Mouse (Mus musculus): ENCODE measurements around the gene Fgf2. TPM values are rescaled to one million over a fixed set of nuclear protein-coding genes. Genes with fewer than 3 reads are reported as not detected.
A peak's percentile ranks its signal among the peaks of the same experiment; 100 is the strongest.

Gene Fgf2
- polyA plus RNA-seq, 1 experiment: 0.70 TPM

GRCm38 (mm10) chr3:37313371-37313770, 34.8 kb upstream of the Fgf2 start:
- no peak overlapping the region for H3K4me3 ChIP-seq (ENCODE audit: low read depth, low read length)
- WGBS: 31% methylated on average over 1 of the region's 1 CpGs
- TF ChIP-seq POLR2A (IDR thresholded peaks at IDR 0.05; ENCODE audit: low read depth, low read length): no peak
- TF ChIP-seq CTCF (IDR thresholded peaks at IDR 0.05; ENCODE audit: extremely low read depth, insufficient read length, insufficient replicate concordance, low read depth, low read length): no peak
- 0 out of 2 replicates have a peak, but pooled peaks cover 5% of the 10 kb centered on the region for H3K4me1 ChIP-seq (ENCODE audit: control insufficient read depth, insufficient read depth, insufficient read length, low read length)
- no peak overlapping the region; the same call in 1 of the 2 replicates for H3K27ac ChIP-seq (ENCODE audit: insufficient read depth, low read depth, low read length)
- no peaks in the 10 kb centered on the region for H3K36me3 ChIP-seq (ENCODE audit: control insufficient read depth, insufficient read depth, low read length)
- no peaks in the 10 kb centered on the region for H3K27me3 ChIP-seq (ENCODE audit: control insufficient read depth, insufficient read depth, low read length)

GRCm38 (mm10) chr3:37316233-37316632, 31.9 kb upstream of the Fgf2 start:
- Histone ChIP-seq H3K27me3 (ENCODE audit: control insufficient read depth, insufficient read depth, low read length) (no peaks in the 10 kb centered on the region), H3K27ac (ENCODE audit: insufficient read depth, low read depth, low read length) (no peak overlapping the region), H3K4me3 (ENCODE audit: low read depth, low read length) (no peak overlapping the region), H3K4me1 (ENCODE audit: control insufficient read depth, insufficient read depth, insufficient read length, low read length) (0 out of 2 replicates have a peak, but pooled peaks cover 5% of the 10 kb centered on the region), H3K36me3 (ENCODE audit: control insufficient read depth, insufficient read depth, low read length) (no peaks in the 10 kb centered on the region)
- WGBS: 78% methylated on average over 1 of the region's 1 CpGs
- TF ChIP-seq CTCF (IDR thresholded peaks at IDR 0.05; ENCODE audit: extremely low read depth, insufficient read length, insufficient replicate concordance, low read depth, low read length) (no peak), POLR2A (IDR thresholded peaks at IDR 0.05; ENCODE audit: low read depth, low read length) (no peak)

DNA sequence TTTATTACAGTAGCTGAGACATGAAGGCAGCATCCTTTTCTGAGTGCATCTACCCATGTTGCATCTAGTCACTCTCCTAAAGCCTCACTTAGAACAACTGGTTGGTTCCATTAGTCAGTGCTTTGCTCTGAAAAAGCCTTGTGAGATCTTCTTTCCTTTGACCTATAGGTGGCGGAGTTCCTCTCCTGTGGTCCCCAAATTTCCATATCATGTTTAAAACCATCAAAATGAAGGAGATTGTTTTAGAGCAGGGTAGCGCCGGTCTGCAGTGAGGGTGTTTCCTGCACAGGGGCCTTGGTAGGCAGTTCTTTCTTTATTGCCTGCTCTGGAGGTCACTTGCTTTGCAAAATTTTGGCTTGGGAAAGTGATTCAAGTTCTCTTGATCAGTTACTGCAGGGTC, 23.8 kb upstream of the Fgf2 start:
- Histone ChIP-seq H3K36me3 (ENCODE audit: control insufficient read depth, insufficient read depth, low read length) (no peaks in the 10 kb centered on the region), H3K4me3 (ENCODE audit: low read depth, low read length) (no peak overlapping the region), H3K27ac (ENCODE audit: insufficient read depth, low read depth, low read length) (no peak overlapping the region), H3K4me1 (ENCODE audit: control insufficient read depth, insufficient read depth, insufficient read length, low read length) (no peaks in the 10 kb centered on the region), H3K27me3 (ENCODE audit: control insufficient read depth, insufficient read depth, low read length) (no peaks in the 10 kb centered on the region)
- 56% methylated on average over 3 of the region's 3 CpGs for WGBS
- TF ChIP-seq CTCF (IDR thresholded peaks at IDR 0.05; ENCODE audit: extremely low read depth, insufficient read length, insufficient replicate concordance, low read depth, low read length) (peak; percentile 15; the same call in 1 of the 2 replicates), POLR2A (IDR thresholded peaks at IDR 0.05; ENCODE audit: low read depth, low read length) (no peak)

DNA sequence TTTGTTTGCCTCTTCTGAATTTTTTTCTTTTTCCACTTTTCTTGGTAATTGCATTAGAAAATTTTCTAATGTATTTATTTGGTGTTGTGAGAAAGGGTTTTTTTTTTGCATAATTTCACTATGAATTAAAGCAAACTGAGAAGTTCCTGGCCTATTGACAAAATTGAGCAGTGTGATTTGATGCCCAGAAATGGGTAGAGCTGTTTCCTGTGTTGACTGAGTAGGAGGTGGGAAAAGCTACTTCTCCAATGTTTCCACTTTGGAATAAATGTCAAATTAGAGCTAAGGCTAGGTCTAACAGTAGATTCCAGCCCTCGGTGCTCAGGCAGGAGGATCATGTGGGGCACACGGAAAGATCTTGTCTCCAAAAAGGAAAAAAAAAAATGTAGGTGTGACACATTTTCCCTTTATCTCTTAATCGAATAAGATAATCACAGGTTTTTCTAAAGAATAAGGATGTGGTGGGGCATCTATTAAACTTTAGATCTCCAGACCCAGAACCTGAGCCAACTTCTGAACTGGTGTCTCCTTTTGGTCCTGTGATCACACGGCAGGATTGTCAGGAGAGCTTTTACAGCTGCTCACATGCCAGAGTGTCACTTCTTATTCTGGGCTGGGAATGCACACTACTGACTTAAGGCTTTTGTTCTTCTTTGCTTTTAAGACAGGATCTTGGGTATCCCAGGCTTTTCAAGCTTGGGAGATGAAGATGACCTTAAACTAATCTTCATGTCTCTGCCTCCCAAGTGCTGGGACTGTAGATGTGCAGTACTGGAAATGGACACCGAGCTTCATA, 22.6 kb upstream of the Fgf2 start:
- H3K4me1 ChIP-seq (ENCODE audit: control insufficient read depth, insufficient read depth, insufficient read length, low read length): no peaks in the 10 kb centered on the region
- H3K36me3 ChIP-seq (ENCODE audit: control insufficient read depth, insufficient read depth, low read length): no peaks in the 10 kb centered on the region
- whole genome bisulfite sequencing: 76% methylated on average over 5 of the region's 5 CpGs
- no peak overlapping the region for H3K27ac ChIP-seq (ENCODE audit: insufficient read depth, low read depth, low read length)
- no peak overlapping the region for H3K4me3 ChIP-seq (ENCODE audit: low read depth, low read length)
- no peak for TF ChIP-seq POLR2A (IDR thresholded peaks at IDR 0.05; ENCODE audit: low read depth, low read length)
- no peak for TF ChIP-seq CTCF (IDR thresholded peaks at IDR 0.05; ENCODE audit: extremely low read depth, insufficient read length, insufficient replicate concordance, low read depth, low read length)
- H3K27me3 ChIP-seq (ENCODE audit: control insufficient read depth, insufficient read depth, low read length): no peaks in the 10 kb centered on the region

GRCm38 (mm10) chr3:37326627-37327026, 21.5 kb upstream of the Fgf2 start:
- Histone ChIP-seq H3K4me1 (ENCODE audit: control insufficient read depth, insufficient read depth, insufficient read length, low read length) (no peaks in the 10 kb centered on the region), H3K36me3 (ENCODE audit: control insufficient read depth, insufficient read depth, low read length) (no peaks in the 10 kb centered on the region), H3K27me3 (ENCODE audit: control insufficient read depth, insufficient read depth, low read length) (no peaks in the 10 kb centered on the region), H3K4me3 (ENCODE audit: low read depth, low read length) (no peak overlapping the region), H3K27ac (ENCODE audit: insufficient read depth, low read depth, low read length) (no peak overlapping the region)
- no peak for TF ChIP-seq CTCF (IDR thresholded peaks at IDR 0.05; ENCODE audit: extremely low read depth, insufficient read length, insufficient replicate concordance, low read depth, low read length)
- TF ChIP-seq POLR2A (IDR thresholded peaks at IDR 0.05; ENCODE audit: low read depth, low read length): no peak
- WGBS: 78% methylated on average over 3 of the region's 3 CpGs

DNA sequence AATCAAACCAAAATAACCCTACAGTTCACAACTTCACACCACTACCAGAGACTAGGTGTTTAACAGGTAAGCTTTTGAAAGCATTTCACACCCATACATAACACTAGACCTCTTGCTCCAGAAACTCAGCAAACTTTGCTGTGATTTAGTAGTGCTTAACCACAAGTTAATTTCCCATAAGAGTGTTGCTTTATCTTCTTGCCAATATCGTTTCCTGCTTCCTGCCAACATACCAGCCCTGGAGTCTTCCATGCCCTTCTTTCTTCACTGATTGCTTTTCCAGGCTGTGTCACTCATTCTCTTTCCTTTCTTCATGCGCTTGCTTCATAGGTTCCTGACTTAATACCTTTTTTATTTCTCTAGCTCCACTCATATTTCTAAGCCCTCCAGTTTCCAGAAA, 19.7 kb upstream of the Fgf2 start:
- TF ChIP-seq CTCF (IDR thresholded peaks at IDR 0.05; ENCODE audit: extremely low read depth, insufficient read length, insufficient replicate concordance, low read depth, low read length) (no peak), POLR2A (IDR thresholded peaks at IDR 0.05; ENCODE audit: low read depth, low read length) (no peak)
- H3K27ac ChIP-seq (ENCODE audit: insufficient read depth, low read depth, low read length): no peak overlapping the region
- H3K27me3 ChIP-seq (ENCODE audit: control insufficient read depth, insufficient read depth, low read length): no peaks in the 10 kb centered on the region
- H3K4me3 ChIP-seq (ENCODE audit: low read depth, low read length): no peak overlapping the region
- H3K4me1 ChIP-seq (ENCODE audit: control insufficient read depth, insufficient read depth, insufficient read length, low read length): no peaks in the 10 kb centered on the region
- 59% methylated on average over 2 of the region's 2 CpGs for WGBS
- H3K36me3 ChIP-seq (ENCODE audit: control insufficient read depth, insufficient read depth, low read length): no peaks in the 10 kb centered on the region

- TF ChIP-seq POLR2A (IDR thresholded peaks at IDR 0.05; ENCODE audit: low read depth, low read length) (no peak), CTCF (IDR thresholded peaks at IDR 0.05; ENCODE audit: extremely low read depth, insufficient read length, insufficient replicate concordance, low read depth, low read length) (no peak)
- Histone ChIP-seq H3K4me1 (ENCODE audit: control insufficient read depth, insufficient read depth, insufficient read length, low read length) (no peaks in the 10 kb centered on the region), H3K36me3 (ENCODE audit: control insufficient read depth, insufficient read depth, low read length) (no peaks in the 10 kb centered on the region), H3K27me3 (ENCODE audit: control insufficient read depth, insufficient read depth, low read length) (no peaks in the 10 kb centered on the region), H3K4me3 (ENCODE audit: low read depth, low read length) (no peak overlapping the region), H3K27ac (ENCODE audit: insufficient read depth, low read depth, low read length) (no peak overlapping the region)
- 88% methylated on average over 1 of the region's 1 CpGs for WGBS
Observed at GRCm38 (mm10) chr3:37329963-37330362, 18.2 kb upstream of the Fgf2 start.

Measured in small intestine, adult 2 months (tissue).